Mouse (Mus musculus) heart, adult 2 months (tissue): ENCODE data around the gene Camk2b. TPM values are rescaled to one million over a fixed set of nuclear protein-coding genes. Genes with fewer than 3 reads are reported as not detected.

Source experiments
- DNase-seq, 2 experiments: peaks; one replicate each; pipeline ENCODE4 v3.0.0; 2021
- H3K27ac ChIP-seq: fragments of 200-600 bp; 2 replicates; pipeline ENCODE4 v1.8.1; 2022
- H3K27me3 ChIP-seq: fragments of 200-500 bp; 2 replicates; pipeline ENCODE4 v1.6.1; 2012; ENCODE audit warnings: mild to moderate bottlenecking, low read length, inconsistent platforms, mixed read lengths; ENCODE audit not compliant: control insufficient read depth, insufficient read depth
- H3K36me3 ChIP-seq: fragments of 200-500 bp; 2 replicates; pipeline ENCODE4 v1.6.1; 2012; ENCODE audit warnings: low read length, inconsistent platforms; ENCODE audit not compliant: control insufficient read depth, insufficient read depth
- H3K4me1 ChIP-seq: fragments of 200-500 bp; 2 replicates; pipeline ENCODE4 v1.6.1; 2011; ENCODE audit warnings: low read length; ENCODE audit not compliant: control insufficient read depth, insufficient read depth
- H3K4me3 ChIP-seq: fragments of 200-600 bp; 2 replicates; pipeline ENCODE4 v1.8.1; 2022
- H3K79me2 ChIP-seq: fragments of 200-500 bp; replicated peaks from 2 replicates; pipeline ENCODE4 v1.6.1; 2012; ENCODE audit warnings: mild to moderate bottlenecking, inconsistent platforms, low read length, moderate library complexity, mixed read lengths; ENCODE audit not compliant: control insufficient read depth, insufficient read depth
- H3K9ac ChIP-seq: fragments of 200-500 bp; 2 replicates; pipeline ENCODE4 v1.6.1; 2012; ENCODE audit warnings: low read depth, mild to moderate bottlenecking, control low read depth, inconsistent platforms, low read length, mixed read lengths
- CTCF ChIP-seq: fragments of 200-600 bp; IDR thresholded peaks from 2 replicates; pipeline ENCODE4 v1.8.1; 2022; ENCODE audit warnings: antibody characterized with exemption, mild to moderate bottlenecking, moderate library complexity
- EP300 ChIP-seq: fragments of 200-500 bp; IDR thresholded peaks from 2 replicates; pipeline ENCODE4 v1.6.1; 2011; ENCODE audit warnings: low read depth, low read length, control low read depth; ENCODE audit not compliant: insufficient read depth
- POLR2A ChIP-seq: fragments of 200-500 bp; IDR thresholded peaks from 2 replicates; pipeline ENCODE4 v1.6.1; 2011; ENCODE audit warnings: mild to moderate bottlenecking, low read depth, low read length, control low read depth; ENCODE audit not compliant: insufficient read depth
- WGBS: fragments of 180-500 bp; shearing (Covaris S2); methylation state at CpG from one replicate; pipeline ENCODE4 v1.1.7; 2018; 5-methylcytosine and 5-hydroxymethylcytosine counted together
- intact Hi-C: fragments of 180-260 bp; cut with DNase I; formaldehyde crosslinking; loops from one replicate; pipeline ENCODE4 v1.15.1; 2025
- polyA plus RNA-seq: library from polyadenylated mRNA; depleted of rRNA; stranded (reverse); fragments of >200 nt; gene quantifications from 2 replicates; pipeline ENCODE4 v1.2.3, GENCODE M21; 2012
- total RNA-seq, 2 experiments: library from RNA; stranded (reverse); gene quantifications; 2 replicates each; pipeline ENCODE4 v1.2.3; 2021

Gene Camk2b
- total and polyA plus RNA-seq, 3 experiments, result 4.8 to 12.9 (median 5.2) TPM

- no peak overlapping the region for H3K27ac ChIP-seq
Measured at GRCm38 (mm10) chr11:6065046-6065521, 1.1 kb downstream of the Camk2b start.

DNA sequence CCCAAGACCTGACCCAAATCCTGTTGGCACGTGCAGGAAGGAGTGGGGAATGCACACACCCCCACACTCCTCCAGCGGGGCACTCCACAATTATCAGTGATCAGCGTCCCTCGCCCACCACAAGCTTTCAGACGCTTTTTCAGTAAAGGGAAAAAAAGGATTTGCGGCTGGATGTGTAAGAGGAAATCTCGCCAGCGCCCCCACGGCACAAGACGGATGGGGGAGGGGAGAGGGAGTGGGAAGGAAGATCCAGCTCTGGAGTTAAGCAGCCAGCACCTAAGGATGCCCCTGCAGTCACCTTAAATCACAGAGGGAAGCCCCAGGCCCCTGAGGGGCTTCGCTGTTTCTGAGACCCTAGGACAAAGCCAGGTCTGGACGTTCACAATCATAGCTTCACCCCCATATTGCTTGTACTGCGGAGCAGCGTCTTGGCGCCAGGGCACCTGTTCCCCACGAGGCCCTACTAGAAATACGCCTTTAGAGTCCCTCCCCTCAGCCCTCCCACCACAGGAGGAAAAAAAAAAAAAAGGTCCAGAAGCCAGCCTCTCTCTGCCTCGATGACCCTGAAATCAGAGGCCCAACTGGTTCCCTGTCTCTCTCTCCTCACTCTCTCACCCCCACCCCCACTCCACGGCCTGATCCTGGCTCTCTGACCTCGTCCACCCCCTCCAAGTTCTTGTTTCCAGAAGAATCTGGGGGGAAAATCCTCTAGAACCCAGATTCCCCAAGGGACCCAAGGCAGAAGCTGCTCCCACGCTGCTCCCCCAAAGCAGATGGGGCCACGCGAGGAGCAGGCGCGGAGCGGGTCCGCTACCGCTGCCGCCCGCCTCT is 1.7 kb downstream of the Camk2b start:
- intact Hi-C loops, result no loop called here
- H3K4me1 ChIP-seq, result no peaks in the 10 kb centered on the region
- DNase-seq, result no peak
- peaks cover 6% of the 10 kb centered on the region for H3K27me3 ChIP-seq
- WGBS, result 7% methylated on average over 30 of the region's 30 CpGs
- peak overlapping the region; percentile 40 for H3K4me3 ChIP-seq
- no peaks in the 10 kb centered on the region for H3K36me3 ChIP-seq
- TF ChIP-seq CTCF (no peak), POLR2A (no peak), EP300 (no peak)
- H3K9ac ChIP-seq, result no peak overlapping the region
- H3K79me2 ChIP-seq, result no peaks in the 10 kb centered on the region
- no peak overlapping the region for H3K27ac ChIP-seq

More at GRCm38 (mm10) chr11:6065046-6065521, 1.1 kb downstream of the Camk2b start:
- Histone ChIP-seq H3K4me3 (peak overlapping the region; percentile 40), H3K79me2 (no peaks in the 10 kb centered on the region), H3K27me3 (peaks cover 6% of the 10 kb centered on the region), H3K36me3 (no peaks in the 10 kb centered on the region), H3K4me1 (no peaks in the 10 kb centered on the region), H3K9ac (peak overlapping the region; percentile 46; the same call in 1 of the 2 replicates)
- DNase-seq, result peak in 1 of 2 experiments; percentile 25
- TF ChIP-seq POLR2A (no peak), EP300 (no peak), CTCF (no peak)
- intact Hi-C loops, result no loop called here
- WGBS, result 1% methylated on average over 55 of the region's 55 CpGs

- Histone ChIP-seq H3K9ac (no peak overlapping the region), H3K4me1 (no peaks in the 10 kb centered on the region), H3K4me3 (no peak overlapping the region), H3K27me3 (peaks cover 6% of the 10 kb centered on the region), H3K36me3 (no peaks in the 10 kb centered on the region), H3K27ac (no peak overlapping the region), H3K79me2 (no peaks in the 10 kb centered on the region)
- DNase-seq, result no peak
- no peak for TF ChIP-seq EP300
- TF ChIP-seq POLR2A, result no peak
- no peak for TF ChIP-seq CTCF
- 46% methylated on average over 17 of the region's 17 CpGs for WGBS
- intact Hi-C loops, result no loop called here
Measured at GRCm38 (mm10) chr11:6063501-6064214, 2.5 kb downstream of the Camk2b start.

- Histone ChIP-seq H3K4me1 (no peaks in the 10 kb centered on the region), H3K79me2 (no peaks in the 10 kb centered on the region), H3K27ac (no peak overlapping the region), H3K36me3 (no peaks in the 10 kb centered on the region), H3K27me3 (peaks cover 6% of the 10 kb centered on the region), H3K4me3 (no peak overlapping the region), H3K9ac (no peak overlapping the region)
- WGBS, result 81% methylated on average over 7 of the region's 7 CpGs
- DNase-seq, result no peak
- no peak for TF ChIP-seq POLR2A
- no peak for TF ChIP-seq EP300
- TF ChIP-seq CTCF, result no peak
- intact Hi-C loops, result no loop called here
Measured at GRCm38 (mm10) chr11:6063065-6063464, 3.1 kb downstream of the Camk2b start.

- TF ChIP-seq CTCF (no peak), EP300 (no peak), POLR2A (no peak)
- intact Hi-C loops, result no loop called here
- H3K36me3 ChIP-seq, result no peaks in the 10 kb centered on the region
- no peaks in the 10 kb centered on the region for H3K79me2 ChIP-seq
- H3K27me3 ChIP-seq, result peaks cover 6% of the 10 kb centered on the region
- WGBS, result 87% methylated on average over 11 of the region's 11 CpGs
- no peak overlapping the region for H3K27ac ChIP-seq
- DNase-seq, result no peak
- H3K4me3 ChIP-seq, result no peak overlapping the region
- H3K4me1 ChIP-seq, result no peaks in the 10 kb centered on the region
- no peak overlapping the region for H3K9ac ChIP-seq
Measured at GRCm38 (mm10) chr11:6062329-6062728, 3.8 kb downstream of the Camk2b start.
